Mouse (Mus musculus): ENCODE measurements at regions not wholly inside any gene's neighbourhood (a gene's known extent, or its start where the extent isn't known, plus 50 kb on each side); places are given as distances from the start of the nearest gene placed in this dataset.

- TF ChIP-seq CTCF (IDR thresholded peaks at IDR 0.05; ENCODE audit: borderline replicate concordance, control insufficient read depth, extremely low read depth, insufficient read depth, low read length, poor library complexity) (no peak), POLR2A (IDR thresholded peaks at IDR 0.05; ENCODE audit: control insufficient read depth, extremely low read depth, insufficient read depth, low read length, poor library complexity) (no peak)
Measured at GRCm38 (mm10) chr19:26355054-26355453, 249.8 kb upstream of the Smarca2 start.

Measured in thymus, adult 2 months (tissue).